Mouse (Mus musculus): ENCODE data around the gene Klhl24. TPM values are rescaled to one million over a fixed set of nuclear protein-coding genes. Genes with fewer than 3 reads are reported as not detected.

The Klhl24 gene
- total RNA-seq (2015), result 41.3 and 47.8 TPM in 2 replicates
- 53.6 and 69.8 TPM in 2 replicates for total RNA-seq (2017)

DNA sequence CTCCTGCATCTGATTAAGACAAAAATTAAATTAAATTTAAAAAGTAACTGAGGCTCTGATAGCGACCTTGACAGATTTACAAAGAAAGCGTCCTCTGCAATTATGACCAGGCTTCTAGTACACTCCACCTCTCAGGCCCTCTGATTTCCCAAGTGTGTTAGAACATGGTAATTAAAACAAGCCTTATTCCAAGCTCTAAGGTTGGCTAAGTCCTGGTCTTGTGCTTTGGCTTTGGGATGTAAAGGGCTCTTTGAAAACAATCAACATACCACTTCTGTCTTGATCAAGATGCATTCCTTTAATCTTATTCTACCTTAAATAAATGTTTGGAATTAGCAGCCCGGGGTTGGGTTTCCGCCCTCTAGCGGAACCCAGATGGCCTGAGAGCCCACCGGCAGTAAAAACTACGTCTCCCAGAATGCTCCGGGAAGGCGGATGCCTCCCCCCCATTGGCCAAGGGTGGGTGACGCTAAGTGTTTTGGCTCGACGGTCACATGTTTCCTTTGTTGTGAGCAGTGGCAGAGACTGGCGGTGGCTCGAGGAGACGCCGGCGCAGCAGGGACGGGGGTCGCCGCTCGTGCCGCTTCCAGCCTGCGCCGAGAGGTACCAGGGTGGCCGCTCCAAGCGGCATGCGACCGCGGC lies at the start of gene Klhl24:
Gene Klhl24 (plus strand): TSS at position 474 of the 642 bp plus-strand sequence.
- peak; percentile 86 for ATAC-seq (replicated peaks; ENCODE audit: poor library complexity)

DNA sequence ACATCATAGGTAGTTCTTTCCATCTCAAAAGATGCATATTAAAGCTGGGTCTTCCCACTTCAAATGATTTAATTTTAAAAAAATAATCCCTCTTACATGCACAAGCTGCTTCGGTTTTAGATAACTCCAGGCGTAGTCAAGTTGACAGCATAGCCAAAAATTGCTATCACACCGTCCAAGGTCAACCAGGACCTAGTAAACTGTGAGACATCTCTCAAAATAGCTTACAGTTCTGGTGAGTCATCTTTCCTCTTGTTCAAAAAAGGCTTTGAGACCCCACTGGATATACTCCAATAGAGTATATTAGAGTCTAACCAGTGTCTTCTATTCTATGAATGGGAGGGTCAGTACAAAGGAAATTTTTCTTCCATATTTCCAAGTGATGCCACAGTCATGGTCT lies 44.7 kb upstream of the Klhl24 start:
- ATAC-seq (replicated peaks; ENCODE audit: poor library complexity), result no peak

DNA sequence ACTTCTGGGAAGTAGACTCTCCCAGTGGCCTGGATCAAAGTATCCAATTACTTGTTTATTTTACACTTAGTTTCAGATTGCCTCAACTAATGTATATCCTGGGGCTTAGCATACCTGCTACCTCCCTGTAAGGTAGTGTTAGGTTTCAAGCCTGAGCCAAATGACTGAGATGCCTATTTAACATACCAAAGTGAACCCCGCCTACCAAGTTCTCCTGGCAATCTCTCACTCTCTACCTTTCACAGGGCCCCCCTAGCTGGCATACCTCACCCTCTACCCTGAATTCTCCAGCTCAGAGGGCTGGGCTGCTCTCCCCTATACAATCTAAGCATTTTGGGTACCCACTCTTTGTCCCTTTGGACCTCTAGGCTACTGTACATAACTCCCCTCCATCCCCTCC lies 24.6 kb upstream of the Klhl24 start:
- ATAC-seq (replicated peaks; ENCODE audit: poor library complexity), result no peak

DNA sequence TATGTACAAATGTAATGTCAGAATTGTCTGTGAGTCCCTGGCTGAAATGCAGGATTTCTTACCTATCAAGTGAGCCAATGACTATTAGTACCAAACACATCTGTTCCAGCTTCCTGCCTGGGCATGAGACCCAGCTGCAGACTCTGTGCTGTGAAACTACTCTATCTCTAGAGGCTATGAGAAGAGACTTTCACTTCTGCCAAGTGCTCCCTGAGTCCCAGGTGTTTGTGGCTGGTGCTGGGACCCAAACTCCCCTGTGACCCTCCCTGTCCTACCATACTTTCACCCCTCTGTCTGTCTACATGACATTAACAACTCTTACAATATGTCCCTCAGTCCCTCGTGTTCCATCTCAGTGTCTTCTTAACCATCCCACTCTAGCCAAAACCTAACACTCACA lies 20.7 kb upstream of the Klhl24 start:
- no peak for ATAC-seq (replicated peaks; ENCODE audit: poor library complexity)

DNA sequence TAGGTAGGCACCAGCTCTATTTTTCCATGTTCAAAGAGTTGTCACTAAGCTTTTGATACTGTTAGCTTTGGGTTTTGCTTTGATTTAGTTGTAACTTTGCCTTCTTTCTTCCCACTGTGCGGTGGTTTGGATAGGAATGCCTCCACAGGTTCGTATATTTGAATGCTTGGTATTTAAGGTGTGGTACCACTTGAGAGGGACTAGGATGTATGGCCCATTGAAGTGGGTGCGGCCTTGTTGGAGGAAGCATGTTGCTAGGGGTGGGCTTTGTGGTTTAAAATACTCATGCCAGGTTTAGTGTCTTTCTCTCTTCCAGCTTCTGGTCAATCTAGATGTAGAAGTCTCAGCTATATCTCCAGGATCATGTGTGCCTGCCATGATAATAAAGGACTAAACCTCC lies 17.1 kb upstream of the Klhl24 start:
- no peak for ATAC-seq (replicated peaks; ENCODE audit: poor library complexity)

DNA sequence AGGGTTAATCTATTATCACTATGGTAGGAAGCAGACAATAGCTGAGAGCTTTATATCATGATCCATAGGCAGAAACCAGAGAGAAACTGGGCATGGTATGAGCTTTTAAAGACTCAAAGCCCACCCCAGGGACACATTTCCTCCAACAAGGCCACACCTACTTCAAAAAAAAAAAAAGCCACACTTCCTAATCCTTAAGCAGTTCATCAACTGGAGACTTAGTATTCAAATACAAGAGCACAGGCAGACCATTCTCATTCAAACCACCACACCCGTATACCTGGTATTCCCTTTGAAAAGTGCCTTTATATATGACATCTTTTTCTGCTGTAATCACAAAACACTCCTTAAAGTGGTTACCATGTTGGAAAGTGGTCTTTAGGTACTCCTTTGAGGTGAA lies 12.7 kb upstream of the Klhl24 start:
- ATAC-seq (replicated peaks; ENCODE audit: poor library complexity), result no peak

DNA sequence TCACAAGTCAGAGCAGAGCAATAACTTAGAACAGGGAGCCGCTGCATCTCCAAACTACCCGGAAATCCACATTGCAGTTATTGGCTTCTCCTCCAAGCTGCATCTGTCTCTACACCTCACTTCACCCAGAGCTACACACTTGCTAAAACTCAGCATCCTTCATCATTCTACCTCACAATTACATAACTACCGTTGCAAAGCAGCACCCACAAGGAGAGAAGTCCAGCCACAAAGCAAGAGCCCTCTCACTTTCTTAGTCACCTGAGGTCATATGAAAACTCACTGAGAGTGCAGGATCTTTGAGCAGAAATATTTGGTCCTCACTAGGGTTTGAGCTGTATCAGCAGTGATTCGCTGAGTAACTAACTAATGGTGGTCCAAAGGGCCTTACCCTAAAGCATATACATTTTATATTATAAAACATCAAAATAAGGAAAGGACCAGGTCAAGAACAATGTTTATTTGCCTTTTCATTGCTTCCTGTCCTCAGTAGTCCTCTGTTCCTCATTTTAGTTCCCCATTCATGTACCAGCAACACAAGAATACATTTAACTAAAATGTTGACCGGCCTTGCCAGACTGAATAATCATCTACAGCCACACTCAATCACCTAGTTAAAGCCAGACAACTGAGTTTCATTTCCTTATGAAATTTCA lies 12.0 kb upstream of the Klhl24 start:
- ATAC-seq (replicated peaks; ENCODE audit: poor library complexity), result peak; percentile 85

DNA sequence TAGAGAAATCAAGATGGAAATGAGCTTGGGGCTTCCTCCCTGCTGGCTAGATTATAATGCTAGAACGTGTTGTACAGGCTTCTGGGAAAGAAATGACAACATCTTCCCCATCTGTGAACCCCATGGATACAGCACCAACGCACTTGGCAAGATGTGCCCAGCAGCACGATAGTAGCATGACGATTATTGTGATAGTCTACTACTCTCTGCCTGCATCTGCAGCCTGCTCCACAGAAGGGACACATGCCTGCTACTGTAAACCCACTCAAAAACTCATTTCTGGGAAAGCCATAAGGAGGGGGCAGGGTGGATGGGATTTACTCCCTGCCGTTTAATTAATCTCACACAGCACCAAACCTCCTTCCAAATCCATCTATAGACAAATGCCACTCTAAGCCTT lies 10.4 kb upstream of the Klhl24 start:
- ATAC-seq (replicated peaks; ENCODE audit: poor library complexity), result no peak

DNA sequence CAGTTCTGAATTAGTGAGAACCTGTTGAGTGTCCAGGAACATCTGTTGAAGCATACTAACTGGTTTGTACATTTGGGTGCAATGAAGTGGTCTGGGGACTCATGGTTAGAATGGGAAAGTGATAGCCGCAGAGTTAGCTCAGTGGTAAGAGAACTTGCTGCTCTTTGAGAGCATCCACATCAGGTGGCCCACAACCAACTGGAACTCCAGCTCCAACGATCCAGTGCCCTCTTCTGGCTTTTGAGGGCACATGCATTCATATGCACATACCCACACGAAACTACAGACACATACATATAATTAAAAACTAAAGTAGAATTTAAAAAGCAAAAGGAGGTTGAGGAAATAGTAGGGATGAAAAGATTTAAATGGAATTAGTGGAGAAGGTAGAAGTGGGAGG lies 7.7 kb upstream of the Klhl24 start:
- ATAC-seq (replicated peaks; ENCODE audit: poor library complexity), result no peak

DNA sequence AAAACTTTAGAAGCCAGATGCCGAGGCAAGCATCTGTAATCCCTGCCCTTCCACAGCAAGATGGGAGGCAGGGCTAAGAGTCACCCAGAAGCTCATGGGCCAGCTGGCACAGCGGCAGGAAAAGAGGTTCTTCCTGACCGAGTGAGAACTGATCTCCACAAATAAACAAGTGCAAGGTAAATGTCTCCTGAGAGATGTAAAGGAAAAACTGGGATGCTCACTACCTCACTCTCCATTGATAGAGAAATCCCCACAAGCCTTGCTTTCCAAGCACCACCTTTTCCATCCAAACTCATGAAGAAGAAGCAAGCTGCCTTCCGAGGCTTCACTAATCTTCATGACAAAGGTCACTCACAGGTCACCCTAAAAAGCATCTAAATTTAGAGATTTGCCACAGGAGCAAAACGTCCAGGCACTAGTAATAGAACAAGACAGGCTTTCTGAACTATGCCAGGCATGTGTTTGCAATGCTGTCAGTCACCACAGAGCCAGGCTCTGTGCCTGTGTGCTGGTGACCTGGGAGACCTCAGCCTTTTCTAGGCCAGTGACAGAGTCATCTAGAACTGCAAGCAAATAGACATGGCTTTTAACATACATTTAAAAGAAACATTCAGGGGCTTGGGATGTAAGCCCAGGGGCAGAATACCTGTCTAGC lies 6.3 kb upstream of the Klhl24 start:
- no peak for ATAC-seq (replicated peaks; ENCODE audit: poor library complexity)

DNA sequence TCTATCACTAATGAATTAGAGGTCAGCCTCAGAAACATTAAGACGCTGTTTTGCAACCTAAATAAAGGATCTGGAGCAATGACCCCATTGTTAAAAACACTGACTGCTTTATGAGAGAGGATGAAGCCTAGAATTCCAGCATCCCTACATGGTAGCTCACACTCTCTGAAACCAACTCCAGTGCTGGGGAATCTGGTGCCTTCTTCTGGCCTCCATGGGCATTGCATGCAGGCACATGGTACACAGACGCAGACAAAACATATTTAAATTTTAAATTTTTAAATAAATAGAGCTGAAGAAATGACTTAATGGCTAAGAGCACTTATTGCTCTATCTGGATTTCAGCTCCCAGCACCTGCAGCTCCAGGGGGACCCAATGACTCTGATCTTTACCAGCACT lies 1.4 kb upstream of the Klhl24 start:
- ATAC-seq (replicated peaks; ENCODE audit: poor library complexity), result no peak

DNA sequence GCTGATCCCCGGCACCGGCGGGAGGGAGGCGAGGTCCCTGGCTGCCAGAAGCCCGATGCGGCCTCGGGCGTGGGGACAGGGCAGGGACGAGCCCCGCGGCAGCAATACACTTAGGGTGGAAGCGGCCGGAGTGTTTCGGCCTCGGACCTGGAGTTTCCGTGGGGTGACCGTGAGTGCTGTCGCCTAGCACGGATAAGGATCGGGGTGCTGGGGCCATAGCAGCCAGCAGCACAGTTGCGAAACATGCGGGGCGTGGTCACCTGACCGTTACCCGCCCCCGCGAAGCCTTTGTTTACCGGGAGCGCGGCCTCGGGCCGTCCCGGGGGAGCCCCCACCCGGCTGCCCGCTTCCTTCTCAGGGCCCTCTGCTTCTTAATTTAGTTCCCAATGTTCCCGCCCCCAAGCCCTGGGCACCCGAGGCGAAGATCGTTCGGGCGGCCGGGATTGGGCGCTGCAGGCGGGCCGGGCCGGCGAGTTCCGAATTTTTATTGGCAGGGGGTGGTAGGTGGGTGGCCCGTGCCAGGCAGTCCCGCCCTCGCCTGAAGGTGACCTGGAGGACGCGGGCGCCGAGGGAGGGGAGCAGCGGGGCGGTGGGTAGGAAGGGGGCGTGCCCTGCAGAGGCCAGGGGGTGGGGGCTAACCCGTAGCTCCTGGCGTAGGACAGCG lies 501 bp downstream of the Klhl24 start:
- ATAC-seq (replicated peaks; ENCODE audit: poor library complexity), result peak; percentile 79

DNA sequence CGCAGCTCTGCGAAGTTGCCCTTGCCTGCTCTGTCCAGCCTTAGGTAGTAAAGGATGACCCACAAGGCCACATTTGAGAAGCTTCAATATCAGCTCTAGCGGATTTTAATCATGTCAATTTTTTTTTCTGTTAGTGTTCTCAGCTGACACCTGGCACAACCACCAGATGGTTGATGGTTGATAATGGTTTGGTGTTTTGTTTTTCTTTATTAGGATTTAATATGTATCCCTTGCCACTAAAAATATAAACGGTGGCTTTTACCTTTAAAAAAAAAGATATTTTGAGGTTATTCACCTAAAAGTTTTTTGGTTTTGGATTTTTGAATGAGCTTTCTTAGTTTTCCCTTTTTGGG lies 1.0 kb downstream of the Klhl24 start:
- ATAC-seq (replicated peaks; ENCODE audit: poor library complexity), result peak; percentile 10; the same call in 1 of the 2 replicates

DNA sequence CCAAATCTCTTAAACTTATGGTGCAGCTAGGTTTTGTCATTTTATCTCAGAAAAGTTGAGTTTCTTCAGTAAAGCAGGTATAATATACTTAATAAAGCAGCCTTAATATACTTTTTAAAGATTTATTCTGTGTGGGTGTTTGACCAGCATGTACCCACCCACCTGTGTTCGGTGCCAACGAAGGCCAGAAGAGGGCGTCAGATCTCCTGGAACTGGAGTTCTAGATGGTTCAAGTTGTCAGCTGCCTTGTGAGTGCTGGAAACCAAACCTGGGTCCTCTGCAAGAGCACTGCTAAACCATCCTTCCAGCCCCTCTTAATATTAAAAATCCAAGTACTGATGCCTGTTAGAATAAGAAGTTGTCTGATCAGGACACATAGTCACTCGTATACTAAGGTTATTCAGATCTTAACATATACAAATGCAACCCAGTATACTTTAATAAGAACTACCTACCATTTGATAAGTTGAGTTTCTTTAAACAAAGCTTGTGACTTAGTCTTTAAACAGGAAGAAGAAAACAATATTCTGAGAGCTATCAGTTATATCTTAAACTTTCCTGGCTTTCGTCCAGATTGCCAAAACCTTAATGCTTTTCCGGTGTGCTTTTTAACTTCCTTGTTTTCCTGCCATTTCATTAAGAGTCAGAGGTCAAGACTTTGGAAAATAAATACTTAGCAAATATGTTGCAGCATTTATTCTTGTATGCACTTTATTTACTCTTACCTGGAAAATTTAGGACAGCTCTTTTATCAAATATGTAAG lies 1.7 kb downstream of the Klhl24 start:
- ATAC-seq (replicated peaks; ENCODE audit: poor library complexity), result no peak

DNA sequence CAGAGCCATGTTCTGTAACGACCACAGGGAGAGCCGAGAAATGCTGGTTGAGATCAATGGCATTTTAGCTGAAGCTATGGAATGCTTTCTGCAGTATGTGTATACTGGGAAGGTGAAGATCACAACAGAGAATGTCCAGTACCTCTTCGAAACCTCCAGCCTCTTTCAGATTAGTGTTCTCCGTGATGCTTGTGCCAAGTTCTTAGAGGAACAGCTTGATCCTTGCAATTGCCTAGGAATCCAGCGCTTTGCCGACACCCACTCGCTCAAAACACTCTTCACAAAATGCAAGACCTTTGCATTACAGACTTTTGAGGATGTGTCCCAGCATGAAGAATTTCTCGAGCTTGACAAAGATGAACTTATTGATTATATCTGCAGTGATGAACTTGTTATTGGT lies 9.7 kb downstream of the Klhl24 start:
- no peak for ATAC-seq (replicated peaks; ENCODE audit: poor library complexity)

DNA sequence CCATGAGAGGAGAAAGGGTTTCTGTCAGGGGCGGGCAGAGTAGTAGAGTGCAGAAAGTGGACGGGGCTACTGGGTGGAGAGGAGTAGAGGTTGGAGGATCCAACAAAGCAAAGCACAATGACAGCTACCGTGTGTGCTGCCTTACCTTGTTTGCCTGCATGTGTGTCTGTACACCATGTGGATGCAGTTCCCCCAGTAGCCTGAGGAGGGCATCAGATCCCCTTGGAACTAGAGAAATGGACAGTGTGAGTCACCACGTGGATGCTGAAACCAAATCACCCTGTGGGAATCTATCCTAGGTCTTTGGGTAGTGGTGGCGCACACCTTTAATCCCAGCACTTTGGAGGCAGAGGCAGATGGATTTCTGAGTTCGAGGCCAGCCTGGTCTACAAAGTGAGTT lies 11.6 kb downstream of the Klhl24 start:
- 0 out of 2 replicates have a peak, but pooled peaks have one; percentile 23 for ATAC-seq (replicated peaks; ENCODE audit: poor library complexity)

DNA sequence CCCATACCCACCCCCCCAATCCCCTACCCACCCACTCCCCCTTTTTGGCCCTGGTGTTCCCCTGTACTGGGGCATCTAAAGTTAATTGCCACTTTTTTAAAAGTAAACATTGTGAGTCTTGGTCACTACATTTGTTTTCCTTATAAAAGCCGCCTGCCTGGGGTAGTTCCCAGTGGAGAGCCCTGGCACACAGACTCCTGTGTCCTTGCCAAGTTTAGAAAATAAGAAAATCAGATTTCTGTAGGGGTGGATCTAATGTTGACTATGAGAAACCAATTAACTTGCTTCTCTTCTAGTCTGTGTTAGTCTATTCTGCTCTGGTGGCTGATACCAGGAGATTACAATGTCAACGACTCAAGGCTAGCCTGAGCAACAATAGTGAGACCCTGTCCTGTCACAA lies 15.3 kb downstream of the Klhl24 start:
- no peak for ATAC-seq (replicated peaks; ENCODE audit: poor library complexity)

DNA sequence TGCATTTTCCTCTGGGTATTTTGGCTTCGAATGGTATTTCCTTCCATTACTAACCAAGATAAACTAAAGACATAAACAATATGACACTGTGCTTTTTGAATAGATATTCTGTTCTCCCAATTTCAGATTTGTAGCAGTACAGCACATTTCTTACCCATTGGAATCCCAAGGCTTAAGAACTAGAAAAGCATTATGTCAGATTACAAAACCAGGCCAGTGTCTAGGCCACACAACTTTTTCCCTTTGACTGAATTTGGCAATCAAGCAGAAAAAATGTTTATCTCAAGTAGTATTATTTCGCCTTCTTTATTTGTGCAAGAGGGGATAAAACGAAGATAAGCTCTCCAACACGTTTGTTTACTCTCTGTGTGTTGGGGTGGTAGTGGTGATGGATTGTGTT lies 18.7 kb downstream of the Klhl24 start:
- no peak for ATAC-seq (replicated peaks; ENCODE audit: poor library complexity)

DNA sequence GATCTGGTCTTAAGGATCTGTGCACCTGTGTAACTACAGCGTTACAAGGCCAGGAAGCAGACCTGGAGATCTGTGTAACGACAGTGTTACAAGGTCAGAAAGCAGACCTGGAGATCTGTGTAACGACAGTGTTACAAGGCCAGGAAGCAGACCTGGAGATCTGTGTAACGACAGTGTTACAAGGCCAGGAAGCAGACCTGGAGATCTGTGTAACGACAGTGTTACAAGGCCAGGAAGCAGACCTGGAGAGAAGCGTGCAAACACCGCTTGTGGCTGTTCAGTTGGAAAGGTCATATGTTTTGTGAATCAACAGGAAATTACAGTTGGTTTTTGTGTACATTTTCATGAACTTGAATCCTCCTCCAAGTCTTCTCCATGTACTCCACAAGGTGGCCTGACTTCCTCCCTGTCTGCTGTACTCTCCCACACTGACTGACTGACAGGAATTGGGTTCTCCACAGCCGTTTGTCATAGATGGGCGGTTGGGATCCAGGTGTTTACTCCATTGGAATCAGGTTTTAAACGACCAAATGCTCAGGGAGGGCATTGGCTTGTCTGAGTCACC lies 29.1 kb downstream of the Klhl24 start:
- ATAC-seq (replicated peaks; ENCODE audit: poor library complexity), result peak; percentile 76

DNA sequence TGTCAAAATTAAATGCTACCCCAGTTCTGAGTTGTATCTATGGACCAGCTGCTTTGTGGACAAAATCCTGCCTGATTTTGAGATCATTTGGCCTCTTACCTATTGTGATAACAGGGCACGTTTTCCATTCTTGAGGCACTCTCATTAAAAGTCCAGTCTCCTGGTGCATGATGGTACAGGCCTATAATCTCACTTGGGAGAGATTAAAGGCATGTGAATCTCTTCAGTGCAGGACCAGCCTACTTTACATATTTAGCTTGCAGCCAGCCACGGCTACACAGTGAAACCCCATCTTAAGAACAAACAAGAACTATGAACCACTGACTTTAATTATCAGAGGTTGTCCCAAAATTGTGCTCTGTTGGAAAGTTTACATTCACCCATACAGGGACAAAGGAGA lies 33.1 kb downstream of the Klhl24 start:
- ATAC-seq (replicated peaks; ENCODE audit: poor library complexity), result no peak
